Mouse (Mus musculus) lung, adult 2 months (tissue): ENCODE results near the gene Msmo1.

Experiments used
- CTCF ChIP-seq: fragments of 200-500 bp; IDR thresholded peaks from 2 replicates; pipeline ENCODE4 v1.5.1; 2011; ENCODE audit warnings: mild to moderate bottlenecking, low read length, control low read depth; ENCODE audit not compliant: insufficient read depth
- POLR2A ChIP-seq: fragments of 200-500 bp; IDR thresholded peaks from 2 replicates; pipeline ENCODE4 v1.6.1; 2011; ENCODE audit warnings: low read depth, mild to moderate bottlenecking, control low read depth, low read length, borderline replicate concordance; ENCODE audit errors: extremely low read depth

- no peak for TF ChIP-seq CTCF
- no peak for TF ChIP-seq POLR2A
Measured at GRCm38 (mm10) chr8:64712499-64712898, 21.1 kb downstream of the Msmo1 start.
